In genomic region chr5:115222485-115222884, GRCm38 (mm10) we compare ENCODE assay signal across 20 mouse cellular contexts. TPM values are rescaled to one million over a fixed set of nuclear protein-coding genes. Genes with fewer than 3 reads are reported as not detected.
DNase-seq lines count a peak whose midpoint lies in the region; ATAC-seq and TF ChIP-seq lines count a peak whose summit lies in the region.
"Had no signal": no experiment of that assay in that cellular context is flagged by ENCODE, and none has a peak within 500 bp of the region (broad histone marks: within the 10 kb centered on the region; RNA-seq: fewer than 3 reads in every experiment).

No protein-coding gene starts in this region.

- H3K79me2 ChIP-seq in MEL (ENCODE audit: control insufficient read depth, insufficient read depth, low read length, poor library complexity), result no peaks in the 10 kb centered on the region

- no peak overlapping the region for H3K27ac ChIP-seq in hindbrain, postnatal 0 days
- no peak overlapping the region for H3K27ac ChIP-seq in hindbrain, embryonic 11.5 days (ENCODE audit: low read depth, low read length)
- H3K27ac ChIP-seq in lung, embryonic 14.5 days (ENCODE audit: low read depth), result no peak overlapping the region
- H3K27ac ChIP-seq in MEL (ENCODE audit: control insufficient read depth, low read depth, low read length), result no peak overlapping the region
- no peak overlapping the region for H3K27ac ChIP-seq in small intestine, adult 2 months (ENCODE audit: insufficient read depth, low read depth, low read length)
- H3K27ac ChIP-seq: limb, embryonic 10.5 days; midbrain, embryonic 15.5 days had no signal

- no peak overlapping the region for H3K4me2 ChIP-seq in hindbrain, postnatal 0 days (ENCODE audit: low read depth, low read length)
- no peak overlapping the region for H3K4me2 ChIP-seq in hindbrain, embryonic 11.5 days (replicated peaks; ENCODE audit: low read depth, low read length)
- H3K4me2 ChIP-seq in lung, embryonic 14.5 days, result no peak overlapping the region
- H3K4me2 ChIP-seq: heart, embryonic 12.5 days; midbrain, embryonic 15.5 days had no signal

- no peaks in the 10 kb centered on the region for H3K36me3 ChIP-seq in hindbrain, postnatal 0 days (ENCODE audit: insufficient read depth, low read length)
- no peaks in the 10 kb centered on the region for H3K36me3 ChIP-seq in hindbrain, embryonic 11.5 days (ENCODE audit: control insufficient read depth, insufficient read depth, low read length)
- no peaks in the 10 kb centered on the region for H3K36me3 ChIP-seq in lung, embryonic 14.5 days (ENCODE audit: insufficient read depth)
- H3K36me3 ChIP-seq in MEL (ENCODE audit: control insufficient read depth in 1 of 2, insufficient read depth in 2 of 2, low read length in 2 of 2), result peaks cover 0 to 4% of the 10 kb centered on the region in 2 experiments; a peak in 2 of 4 replicates
- H3K36me3 ChIP-seq in small intestine, adult 2 months (ENCODE audit: control insufficient read depth, insufficient read depth, low read length), result no peaks in the 10 kb centered on the region
- H3K36me3 ChIP-seq: heart, embryonic 12.5 days; limb, embryonic 10.5 days; midbrain, embryonic 15.5 days had no signal

- H3K9me3 ChIP-seq in hindbrain, postnatal 0 days (ENCODE audit: low read length), result no peaks in the 10 kb centered on the region
- no peaks in the 10 kb centered on the region for H3K9me3 ChIP-seq in hindbrain, embryonic 11.5 days (ENCODE audit: control insufficient read depth, low read length)
- no peaks in the 10 kb centered on the region for H3K9me3 ChIP-seq in lung, embryonic 14.5 days (ENCODE audit: low read depth, low read length)
- no peaks in the 10 kb centered on the region for H3K9me3 ChIP-seq in MEL (replicated peaks; ENCODE audit: insufficient read depth, low read length)
- H3K9me3 ChIP-seq: heart, embryonic 12.5 days; limb, embryonic 10.5 days; midbrain, embryonic 15.5 days had no signal

- ATAC-seq in hindbrain, postnatal 0 days, result no peak
- no peak for ATAC-seq in hindbrain, embryonic 11.5 days (ENCODE audit: low FRiP score)
- ATAC-seq in lung, embryonic 14.5 days (ENCODE audit: insufficient read depth), result no peak
- ATAC-seq: CD4-positive, CD25-positive, alpha-beta regulatory T cell, adult 4 months; midbrain, embryonic 15.5 days; Patski had no signal

- no peaks in the 10 kb centered on the region for H3K27me3 ChIP-seq in hindbrain, postnatal 0 days (ENCODE audit: insufficient read depth, low read length)
- peaks cover 3% of the 10 kb centered on the region; the same call in 1 of the 2 replicates for H3K27me3 ChIP-seq in hindbrain, embryonic 11.5 days (ENCODE audit: control insufficient read depth, insufficient read depth, low read length)
- H3K27me3 ChIP-seq in lung, embryonic 14.5 days (ENCODE audit: insufficient read depth, low read length), result no peaks in the 10 kb centered on the region
- H3K27me3 ChIP-seq in MEL (ENCODE audit: control insufficient read depth in 1 of 2, insufficient read depth in 2 of 2, low read length in 2 of 2), result no peaks in the 10 kb centered on the region
- H3K27me3 ChIP-seq in small intestine, adult 2 months (ENCODE audit: control insufficient read depth, insufficient read depth, low read length), result peaks cover 5% of the 10 kb centered on the region; the same call in 1 of the 2 replicates
- H3K27me3 ChIP-seq: midbrain, embryonic 15.5 days had no signal

- H3K4me3 ChIP-seq in hindbrain, postnatal 0 days (ENCODE audit: low read length), result no peak overlapping the region
- H3K4me3 ChIP-seq in hindbrain, embryonic 11.5 days (ENCODE audit: low read depth, low read length), result no peak overlapping the region
- H3K4me3 ChIP-seq in lung, embryonic 14.5 days (ENCODE audit: low read depth, low read length), result no peak overlapping the region
- H3K4me3 ChIP-seq in MEL (ENCODE audit: control insufficient read depth in 1 of 2, insufficient read depth in 1 of 2, low read depth in 2 of 2, low read length in 2 of 2), result no peak overlapping the region
- no peak overlapping the region for H3K4me3 ChIP-seq in small intestine, adult 2 months (ENCODE audit: low read depth, low read length)
- H3K4me3 ChIP-seq: heart, embryonic 12.5 days; limb, embryonic 10.5 days; midbrain, embryonic 15.5 days had no signal

- no peak for TF ChIP-seq RAD21 in MEL (IDR thresholded peaks at IDR 0.05; ENCODE audit: low read depth, low read length)

- no peak for TF ChIP-seq POLR2A in MEL (IDR thresholded peaks at IDR 0.05; ENCODE audit: control insufficient read depth in 1 of 2, insufficient read depth in 1 of 2, low read depth in 1 of 2, low read length in 2 of 2, poor library complexity in 1 of 2)
- TF ChIP-seq POLR2A in small intestine, adult 2 months (IDR thresholded peaks at IDR 0.05; ENCODE audit: low read depth, low read length), result no peak

- no peak for DNase-seq in hindbrain, postnatal 0 days (ENCODE audit: low spot score)
- DNase-seq in hindbrain, embryonic 11.5 days (ENCODE audit: low spot score), result no peak
- DNase-seq in lung, embryonic 14.5 days, result no peak
- DNase-seq in lung, postnatal 10 days, result no peak
- DNase-seq in MEL (ENCODE audit: low read depth, low spot score), result no peak
- DNase-seq in adrenal gland, adult 18-20 months (ENCODE audit: low spot score in 2 of 2), result no peak
- DNase-seq: adrenal gland, adult 2 months; gastrocnemius, postnatal 25 days; kidney, postnatal 4 days; layer of hippocampus, postnatal 36 days; lung, adult 18-20 months; right cerebral cortex, postnatal 25 days had no signal

- H3K9ac ChIP-seq in hindbrain, postnatal 0 days (replicated peaks; ENCODE audit: low read length), result no peak overlapping the region
- no peak overlapping the region for H3K9ac ChIP-seq in hindbrain, embryonic 11.5 days (ENCODE audit: low read depth, low read length)
- H3K9ac ChIP-seq in lung, embryonic 14.5 days, result no peak overlapping the region
- no peak overlapping the region for H3K9ac ChIP-seq in MEL (ENCODE audit: control insufficient read depth, low read depth, low read length, poor library complexity, severe bottlenecking)
- H3K9ac ChIP-seq: heart, embryonic 12.5 days; midbrain, embryonic 15.5 days had no signal

- WGBS in hindbrain, postnatal 0 days, result 78% methylated on average over 3 of the region's 3 CpGs
- WGBS in hindbrain, embryonic 11.5 days, result 68% methylated on average over 3 of the region's 3 CpGs
- whole genome bisulfite sequencing in lung, embryonic 14.5 days, result 76% methylated on average over 3 of the region's 3 CpGs
- 70% methylated on average over 3 of the region's 3 CpGs for WGBS in small intestine, adult 2 months

- peak; percentile 48 for TF ChIP-seq CTCF in hindbrain, postnatal 0 days (IDR thresholded peaks at IDR 0.05; ENCODE audit: low read depth)
- TF ChIP-seq CTCF in lung, embryonic 14.5 days (IDR thresholded peaks at IDR 0.05; ENCODE audit: low read depth), result peak; percentile 44
- peak; percentile 29 to 40 (median 32); a peak in 5 of 6 replicates for TF ChIP-seq CTCF in MEL (IDR thresholded peaks at IDR 0.05 in 2 of 3, conservative IDR thresholded peaks at IDR 0.05 in 1 of 3; ENCODE audit: control insufficient read depth in 1 of 3, insufficient read depth in 1 of 3, low read depth in 2 of 3, low read length in 3 of 3, poor library complexity in 1 of 3, severe bottlenecking in 1 of 3)
- peak; percentile 18; the same call in 1 of the 2 replicates for TF ChIP-seq CTCF in small intestine, adult 2 months (IDR thresholded peaks at IDR 0.05; ENCODE audit: extremely low read depth, insufficient read length, insufficient replicate concordance, low read depth, low read length)

- peaks cover 4% of the 10 kb centered on the region; the same call in 1 of the 2 replicates for H3K4me1 ChIP-seq in hindbrain, postnatal 0 days (ENCODE audit: insufficient read depth, low read length)
- no peaks in the 10 kb centered on the region for H3K4me1 ChIP-seq in hindbrain, embryonic 11.5 days (replicated peaks; ENCODE audit: control insufficient read depth, insufficient read depth, low read length)
- no peaks in the 10 kb centered on the region for H3K4me1 ChIP-seq in lung, embryonic 14.5 days (ENCODE audit: insufficient read depth)
- peaks cover 0 to 5% of the 10 kb centered on the region in 2 experiments; a peak in 1 of 4 replicates for H3K4me1 ChIP-seq in MEL (ENCODE audit: control insufficient read depth in 1 of 2, insufficient read depth in 2 of 2, low read length in 2 of 2)
- no peaks in the 10 kb centered on the region for H3K4me1 ChIP-seq in small intestine, adult 2 months (ENCODE audit: control insufficient read depth, insufficient read depth, insufficient read length, low read length)
- H3K4me1 ChIP-seq: midbrain, embryonic 15.5 days had no signal

- TF ChIP-seq EP300 in MEL (IDR thresholded peaks at IDR 0.05; ENCODE audit: low read depth in 1 of 2, low read length in 2 of 2), result no peak

RNA-seq across cellular contexts. Expression of gene Pop5, which starts 13.2 kb away (rescaled TPM):
- total RNA-seq in hindbrain, postnatal 0 days (2014; rRNA removed), result 28.8 and 55.6 TPM in 2 replicates
- 99.1 and 99.3 TPM in 2 replicates for polyA plus RNA-seq in hindbrain, postnatal 0 days (2015; fragmentation: Nextera tagmentation; extraction: Ambion mirVana)
- polyA plus RNA-seq in hindbrain, embryonic 11.5 days (2014; fragmentation: Nextera tagmentation; extraction: Ambion mirVana), result 104 and 106 TPM in 2 replicates
- polyA plus RNA-seq in lung, embryonic 14.5 days (2014; fragmentation: Nextera tagmentation; extraction: Ambion mirVana), result 111 TPM in 2 replicates
- 166 and 208 TPM in 2 replicates for total RNA-seq in MEL (2012; rRNA removed)
- polyA plus RNA-seq in MEL (2012; ENCODE audit: insufficient read depth in 1 of 2, insufficient read length in 2 of 2, low read depth in 1 of 2, low replicate concordance in 2 of 2, missing spikeins in 1 of 2), result 100 to 1,000 TPM; 103 to 388 TPM
- polyA plus RNA-seq in small intestine, adult 2 months (2012; rRNA removed), result 68.6 and 74.5 TPM in 2 replicates
- total RNA-seq in adrenal gland, adult 18-20 months (2021), result 10 to 100 TPM; 71.6 to 84.6 TPM

RNA-seq across cellular contexts. Expression of gene Cabp1, which starts 28.3 kb away (rescaled TPM):
- total RNA-seq in hindbrain, postnatal 0 days (2014; rRNA removed), result 21.4 and 34.6 TPM in 2 replicates
- polyA plus RNA-seq in hindbrain, postnatal 0 days (2015; fragmentation: Nextera tagmentation; extraction: Ambion mirVana), result 20.9 and 23.6 TPM in 2 replicates
- 5.0 and 7.6 TPM in 2 replicates for polyA plus RNA-seq in hindbrain, embryonic 11.5 days (2014; fragmentation: Nextera tagmentation; extraction: Ambion mirVana)
- polyA plus RNA-seq in lung, embryonic 14.5 days (2014; fragmentation: Nextera tagmentation; extraction: Ambion mirVana), result 2.4 and 2.6 TPM in 2 replicates
- 0.35 and 0.52 TPM in 2 replicates for total RNA-seq in MEL (2012; rRNA removed)
- polyA plus RNA-seq in MEL (2012; ENCODE audit: insufficient read depth in 1 of 2, insufficient read length in 2 of 2, low read depth in 1 of 2, low replicate concordance in 2 of 2, missing spikeins in 1 of 2), result 1 to 10 TPM in 1 of 2 experiments, not detected in 1; 1.7 TPM
- 0.89 and 1.0 TPM in 2 replicates for polyA plus RNA-seq in small intestine, adult 2 months (2012; rRNA removed)
- total RNA-seq in adrenal gland, adult 18-20 months (2021), result 10 to 100 TPM; 28.4 to 34.3 TPM
- total RNA-seq: hematopoietic stem cell, adult 5-6 weeks; megakaryocyte progenitor cell, adult 5-6 weeks had no signal
- polyA plus RNA-seq: CD4-positive, CD25-positive, alpha-beta regulatory T cell, adult 4 months had no signal

RNA-seq across cellular contexts. Expression of gene Rnf10, which starts 50.2 kb away (rescaled TPM):
- total RNA-seq in hindbrain, postnatal 0 days (2014; rRNA removed), result 108 and 112 TPM in 2 replicates
- 141 and 145 TPM in 2 replicates for polyA plus RNA-seq in hindbrain, postnatal 0 days (2015; fragmentation: Nextera tagmentation; extraction: Ambion mirVana)
- polyA plus RNA-seq in hindbrain, embryonic 11.5 days (2014; fragmentation: Nextera tagmentation; extraction: Ambion mirVana), result 65.9 and 87.5 TPM in 2 replicates
- 92.5 and 97.2 TPM in 2 replicates for polyA plus RNA-seq in lung, embryonic 14.5 days (2014; fragmentation: Nextera tagmentation; extraction: Ambion mirVana)
- total RNA-seq in MEL (2012; rRNA removed), result 44.4 and 57.3 TPM in 2 replicates
- polyA plus RNA-seq in MEL (2012; ENCODE audit: insufficient read depth in 1 of 2, insufficient read length in 2 of 2, low read depth in 1 of 2, low replicate concordance in 2 of 2, missing spikeins in 1 of 2), result 100 to 1,000 TPM; 165 to 254 TPM
- polyA plus RNA-seq in small intestine, adult 2 months (2012; rRNA removed), result 80.5 and 148 TPM in 2 replicates
- total RNA-seq in adrenal gland, adult 18-20 months (2021), result 100 to 1,000 TPM; 224 to 268 TPM

RNA-seq across cellular contexts. Expression of gene Coq5, which starts 57.0 kb away (rescaled TPM):
- 30.5 and 31.4 TPM in 2 replicates for total RNA-seq in hindbrain, postnatal 0 days (2014; rRNA removed)
- 47.1 and 47.5 TPM in 2 replicates for polyA plus RNA-seq in hindbrain, postnatal 0 days (2015; fragmentation: Nextera tagmentation; extraction: Ambion mirVana)
- polyA plus RNA-seq in hindbrain, embryonic 11.5 days (2014; fragmentation: Nextera tagmentation; extraction: Ambion mirVana), result 52.6 and 55.5 TPM in 2 replicates
- 39.2 and 40.7 TPM in 2 replicates for polyA plus RNA-seq in lung, embryonic 14.5 days (2014; fragmentation: Nextera tagmentation; extraction: Ambion mirVana)
- 39.7 and 43.3 TPM in 2 replicates for total RNA-seq in MEL (2012; rRNA removed)
- 10 to 100 TPM in 1 of 2 experiments, not detected in 1; 40.5 TPM for polyA plus RNA-seq in MEL (2012; ENCODE audit: insufficient read depth in 1 of 2, insufficient read length in 2 of 2, low read depth in 1 of 2, low replicate concordance in 2 of 2, missing spikeins in 1 of 2)
- polyA plus RNA-seq in small intestine, adult 2 months (2012; rRNA removed), result 4.8 and 6.6 TPM in 2 replicates
- 10 to 100 TPM; 58.6 to 75.8 TPM for total RNA-seq in adrenal gland, adult 18-20 months (2021)
